In the genomic region with DNA sequence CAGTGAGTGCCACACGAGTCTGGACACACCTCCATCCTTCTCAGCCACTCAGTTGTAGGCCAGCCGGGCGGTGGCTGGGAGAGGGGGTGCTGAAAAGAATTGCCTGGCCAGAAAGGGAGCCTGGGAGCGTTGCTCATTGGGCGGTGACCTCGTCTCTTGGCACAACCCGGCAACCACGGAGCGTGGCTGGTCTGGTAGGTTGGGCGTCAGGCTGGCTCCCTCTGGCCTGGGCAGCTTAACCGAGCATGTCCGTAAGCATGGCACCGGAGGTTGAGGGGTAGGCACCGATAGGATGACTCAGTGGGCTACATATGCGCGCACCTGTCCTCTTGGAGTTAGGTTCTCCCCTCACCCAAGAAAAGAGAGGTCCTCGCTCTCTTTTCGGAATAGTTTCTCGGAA, we compare ENCODE assay signal across 8 mouse cellular contexts. TPM values are rescaled to one million over a fixed set of nuclear protein-coding genes. Genes with fewer than 3 reads are reported as not detected.
DNase-seq lines count a peak whose midpoint lies in the region; ATAC-seq and TF ChIP-seq lines count a peak whose summit lies in the region.

No protein-coding gene starts in this region.

- peaks cover 10% of the 10 kb centered on the region; the same call in 1 of the 2 replicates for H3K27me3 ChIP-seq in heart, embryonic 13.5 days (replicated peaks)
- peaks cover 86% of the 10 kb centered on the region for H3K27me3 ChIP-seq in liver, embryonic 13.5 days
- H3K27me3 ChIP-seq in neural tube, embryonic 15.5 days (replicated peaks), result no peaks in the 10 kb centered on the region

- peaks cover 19% of the 10 kb centered on the region for H3K36me3 ChIP-seq in heart, embryonic 13.5 days
- H3K36me3 ChIP-seq in liver, embryonic 13.5 days, result no peaks in the 10 kb centered on the region
- H3K36me3 ChIP-seq in neural tube, embryonic 15.5 days, result 0 out of 2 replicates have a peak, but pooled peaks cover 7% of the 10 kb centered on the region

- H3K4me3 ChIP-seq in embryonic fibroblast, embryonic 13.5 days (ENCODE audit: insufficient read depth, low read length), result peak overlapping the region; percentile 54
- peak overlapping the region; percentile 84 for H3K4me3 ChIP-seq in heart, embryonic 13.5 days
- H3K4me3 ChIP-seq in liver, embryonic 13.5 days (replicated peaks), result peak overlapping the region; percentile 55
- H3K4me3 ChIP-seq in neural tube, embryonic 15.5 days (replicated peaks), result peak overlapping the region; percentile 68

- H3K9ac ChIP-seq in heart, embryonic 13.5 days, result peak overlapping the region; percentile 96
- peak overlapping the region; percentile 53 for H3K9ac ChIP-seq in liver, embryonic 13.5 days
- peak overlapping the region; percentile 84 for H3K9ac ChIP-seq in neural tube, embryonic 15.5 days (replicated peaks)

- peak; percentile 79 for TF ChIP-seq POLR2A in embryonic fibroblast, embryonic 13.5 days (IDR thresholded peaks at IDR 0.05; ENCODE audit: low read depth, low read length)

- no peaks in the 10 kb centered on the region for H3K9me3 ChIP-seq in heart, embryonic 13.5 days
- 0 out of 2 replicates have a peak, but pooled peaks cover 3% of the 10 kb centered on the region for H3K9me3 ChIP-seq in liver, embryonic 13.5 days (replicated peaks)
- no peaks in the 10 kb centered on the region for H3K9me3 ChIP-seq in neural tube, embryonic 15.5 days (replicated peaks)

- H3K4me1 ChIP-seq in embryonic fibroblast, embryonic 13.5 days (ENCODE audit: control insufficient read depth, insufficient read depth, low read length), result peaks cover 7% of the 10 kb centered on the region
- H3K4me1 ChIP-seq in heart, embryonic 13.5 days, result peaks cover 62% of the 10 kb centered on the region
- H3K4me1 ChIP-seq in liver, embryonic 13.5 days (replicated peaks), result peaks cover 26% of the 10 kb centered on the region
- peaks cover 76% of the 10 kb centered on the region for H3K4me1 ChIP-seq in neural tube, embryonic 15.5 days

- DNase-seq in 3134 (ENCODE audit: extremely low read depth, insufficient read length, low spot score), result peak; percentile 93
- peak; percentile 84 for DNase-seq in adrenal gland, postnatal 25 days
- peak; percentile 85 for DNase-seq in kidney, postnatal 10 days
- DNase-seq in liver, embryonic 13.5 days, result no peak
- DNase-seq in urinary bladder, postnatal 36 days (ENCODE audit: low spot score in 2 of 2), result peak; percentile 78 to 89

- H3K27ac ChIP-seq in embryonic fibroblast, embryonic 13.5 days (ENCODE audit: insufficient read depth, low read length), result peak overlapping the region; percentile 92
- peak overlapping the region; percentile 99 for H3K27ac ChIP-seq in heart, embryonic 13.5 days (replicated peaks)
- H3K27ac ChIP-seq in liver, embryonic 13.5 days, result no peak overlapping the region
- H3K27ac ChIP-seq in neural tube, embryonic 15.5 days (replicated peaks), result peak overlapping the region; percentile 98

- H3K4me2 ChIP-seq in heart, embryonic 13.5 days, result peak overlapping the region; percentile 81
- H3K4me2 ChIP-seq in liver, embryonic 13.5 days, result peak overlapping the region; percentile 70
- H3K4me2 ChIP-seq in neural tube, embryonic 15.5 days, result peak overlapping the region; percentile 83

- no peak for TF ChIP-seq CTCF in embryonic fibroblast, embryonic 13.5 days (IDR thresholded peaks at IDR 0.05; ENCODE audit: borderline replicate concordance, insufficient read depth, low read length)

- 2% methylated on average over 19 of the region's 19 CpGs for WGBS in heart, embryonic 13.5 days
- 7% methylated on average over 19 of the region's 19 CpGs for WGBS in liver, embryonic 13.5 days (ENCODE audit: insufficient replicate concordance)
- under 1% methylated on average over 19 of the region's 19 CpGs for WGBS in neural tube, embryonic 15.5 days

- no peak; the same call in 1 of the 2 replicates for ATAC-seq in heart, embryonic 13.5 days (ENCODE audit: extremely low read depth, insufficient number of reproducible peaks, low FRiP score, low TSS enrichment)
- ATAC-seq in liver, embryonic 13.5 days (ENCODE audit: low read depth), result no peak
- peak; percentile 21 for ATAC-seq in neural tube, embryonic 15.5 days (ENCODE audit: low FRiP score)

RNA-seq across cellular contexts. Expression of a gene that starts 4.5 kb away (rescaled TPM):
- total RNA-seq in adrenal gland, postnatal 25 days (2021), result 41.7 and 54.6 TPM in 2 replicates
- 42.9 and 46.3 TPM in 2 replicates for polyA plus RNA-seq in embryonic fibroblast, embryonic 13.5 days (2011; ENCODE audit: insufficient read length, low read depth, missing spikeins)
- polyA plus RNA-seq in heart, embryonic 13.5 days (2015; fragmentation: Nextera tagmentation; extraction: Ambion mirVana), result 122 and 130 TPM in 2 replicates
- polyA plus RNA-seq in liver, embryonic 13.5 days (2015; fragmentation: Nextera tagmentation; extraction: Ambion mirVana), result 2.9 and 3.7 TPM in 2 replicates
- polyA plus RNA-seq in neural tube, embryonic 15.5 days (2015; fragmentation: Nextera tagmentation; extraction: Ambion mirVana), result 73.8 and 76.4 TPM in 2 replicates

RNA-seq across cellular contexts. Expression of a gene that starts 26.4 kb away (rescaled TPM):
- 22.4 and 26.9 TPM in 2 replicates for total RNA-seq in adrenal gland, postnatal 25 days (2021)
- polyA plus RNA-seq in embryonic fibroblast, embryonic 13.5 days (2011; ENCODE audit: insufficient read length, low read depth, missing spikeins), result 28.7 and 40.5 TPM in 2 replicates
- 25.7 and 27.7 TPM in 2 replicates for polyA plus RNA-seq in heart, embryonic 13.5 days (2015; fragmentation: Nextera tagmentation; extraction: Ambion mirVana)
- polyA plus RNA-seq in liver, embryonic 13.5 days (2015; fragmentation: Nextera tagmentation; extraction: Ambion mirVana), result 31.9 and 33.9 TPM in 2 replicates
- polyA plus RNA-seq in neural tube, embryonic 15.5 days (2015; fragmentation: Nextera tagmentation; extraction: Ambion mirVana), result 24.1 and 30.7 TPM in 2 replicates

RNA-seq across cellular contexts. Expression of a gene that starts 32.5 kb away (rescaled TPM):
- total RNA-seq in adrenal gland, postnatal 25 days (2021), result 41.5 and 65.4 TPM in 2 replicates
- polyA plus RNA-seq in embryonic fibroblast, embryonic 13.5 days (2011; ENCODE audit: insufficient read length, low read depth, missing spikeins), result 12.3 and 14.3 TPM in 2 replicates
- 12.2 and 13.5 TPM in 2 replicates for polyA plus RNA-seq in heart, embryonic 13.5 days (2015; fragmentation: Nextera tagmentation; extraction: Ambion mirVana)
- 7.7 TPM in 2 replicates for polyA plus RNA-seq in liver, embryonic 13.5 days (2015; fragmentation: Nextera tagmentation; extraction: Ambion mirVana)
- polyA plus RNA-seq in neural tube, embryonic 15.5 days (2015; fragmentation: Nextera tagmentation; extraction: Ambion mirVana), result 12.8 and 17.9 TPM in 2 replicates

RNA-seq across cellular contexts. Expression of a gene that starts 56.4 kb away (rescaled TPM):
- not detected in 2 replicates for total RNA-seq in adrenal gland, postnatal 25 days (2021)
- 0.18 and 0.19 TPM in 2 replicates for polyA plus RNA-seq in embryonic fibroblast, embryonic 13.5 days (2011; ENCODE audit: insufficient read length, low read depth, missing spikeins)
- 0.36 and 0.39 TPM in 2 replicates for polyA plus RNA-seq in heart, embryonic 13.5 days (2015; fragmentation: Nextera tagmentation; extraction: Ambion mirVana)
- 0.03 and 0.06 TPM in 2 replicates for polyA plus RNA-seq in liver, embryonic 13.5 days (2015; fragmentation: Nextera tagmentation; extraction: Ambion mirVana)
- polyA plus RNA-seq in neural tube, embryonic 15.5 days (2015; fragmentation: Nextera tagmentation; extraction: Ambion mirVana), result 0.22 TPM in 1 of 2 replicates, not detected in the other
